Mouse (Mus musculus): ENCODE results near the gene Lmntd1. TPM values are rescaled to one million over a fixed set of nuclear protein-coding genes. Genes with fewer than 3 reads are reported as not detected.
A peak's percentile ranks its signal among the peaks of the same experiment; 100 is the strongest.

The Lmntd1 gene
- polyA plus RNA-seq, 1 experiment = not detected

GRCm38 (mm10) chr6:145508828-145509227 is 105.3 kb downstream of the Lmntd1 start:
- H3K4me1 ChIP-seq (ENCODE audit: control insufficient read depth, insufficient read depth, low read length) = peaks cover 5% of the 10 kb centered on the region
- no peak overlapping the region for H3K27ac ChIP-seq (ENCODE audit: insufficient read depth, low read depth, low read length)
- TF ChIP-seq POLR2A (IDR thresholded peaks at IDR 0.05; ENCODE audit: borderline replicate concordance, low read depth, low read length) = no peak
- peak; percentile 66 for TF ChIP-seq CTCF (IDR thresholded peaks at IDR 0.05; ENCODE audit: low read depth, low read length)
- H3K4me3 ChIP-seq (ENCODE audit: insufficient read depth, low read length) = no peak overlapping the region

- Histone ChIP-seq H3K4me3 (ENCODE audit: insufficient read depth, low read length) (no peak overlapping the region), H3K27ac (ENCODE audit: insufficient read depth, low read depth, low read length) (no peak overlapping the region), H3K4me1 (ENCODE audit: control insufficient read depth, insufficient read depth, low read length) (no peaks in the 10 kb centered on the region)
- TF ChIP-seq POLR2A (IDR thresholded peaks at IDR 0.05; ENCODE audit: borderline replicate concordance, low read depth, low read length) (no peak), CTCF (IDR thresholded peaks at IDR 0.05; ENCODE audit: low read depth, low read length) (no peak)
Observed at GRCm38 (mm10) chr6:145501751-145502150, 112.4 kb downstream of the Lmntd1 start.

GRCm38 (mm10) chr6:145499574-145500546 is 114.3 kb downstream of the Lmntd1 start:
- Histone ChIP-seq H3K27ac (ENCODE audit: insufficient read depth, low read depth, low read length) (no peak overlapping the region), H3K4me3 (ENCODE audit: insufficient read depth, low read length) (no peak overlapping the region), H3K4me1 (ENCODE audit: control insufficient read depth, insufficient read depth, low read length) (no peaks in the 10 kb centered on the region)
- TF ChIP-seq POLR2A (IDR thresholded peaks at IDR 0.05; ENCODE audit: borderline replicate concordance, low read depth, low read length) = no peak
- no peak for TF ChIP-seq CTCF (IDR thresholded peaks at IDR 0.05; ENCODE audit: low read depth, low read length)

GRCm38 (mm10) chr6:145495731-145496130 is 118.4 kb downstream of the Lmntd1 start:
- TF ChIP-seq CTCF (IDR thresholded peaks at IDR 0.05; ENCODE audit: low read depth, low read length) (no peak), POLR2A (IDR thresholded peaks at IDR 0.05; ENCODE audit: borderline replicate concordance, low read depth, low read length) (no peak)
- Histone ChIP-seq H3K4me3 (ENCODE audit: insufficient read depth, low read length) (no peak overlapping the region), H3K27ac (ENCODE audit: insufficient read depth, low read depth, low read length) (no peak overlapping the region), H3K4me1 (ENCODE audit: control insufficient read depth, insufficient read depth, low read length) (no peaks in the 10 kb centered on the region)

GRCm38 (mm10) chr6:145488251-145488650 is 125.9 kb downstream of the Lmntd1 start:
- peaks cover 13% of the 10 kb centered on the region for H3K4me1 ChIP-seq (ENCODE audit: control insufficient read depth, insufficient read depth, low read length)
- H3K27ac ChIP-seq (ENCODE audit: insufficient read depth, low read depth, low read length) = no peak overlapping the region
- no peak for TF ChIP-seq POLR2A (IDR thresholded peaks at IDR 0.05; ENCODE audit: borderline replicate concordance, low read depth, low read length)
- no peak for TF ChIP-seq CTCF (IDR thresholded peaks at IDR 0.05; ENCODE audit: low read depth, low read length)
- H3K4me3 ChIP-seq (ENCODE audit: insufficient read depth, low read length) = no peak overlapping the region

- H3K4me3 ChIP-seq (ENCODE audit: insufficient read depth, low read length) = no peak overlapping the region
- TF ChIP-seq POLR2A (IDR thresholded peaks at IDR 0.05; ENCODE audit: borderline replicate concordance, low read depth, low read length) (no peak), CTCF (IDR thresholded peaks at IDR 0.05; ENCODE audit: low read depth, low read length) (no peak)
- peaks cover 13% of the 10 kb centered on the region for H3K4me1 ChIP-seq (ENCODE audit: control insufficient read depth, insufficient read depth, low read length)
- no peak overlapping the region for H3K27ac ChIP-seq (ENCODE audit: insufficient read depth, low read depth, low read length)
Observed at GRCm38 (mm10) chr6:145485986-145486605, 128.0 kb downstream of the Lmntd1 start.

- TF ChIP-seq CTCF (IDR thresholded peaks at IDR 0.05; ENCODE audit: low read depth, low read length) = no peak
- TF ChIP-seq POLR2A (IDR thresholded peaks at IDR 0.05; ENCODE audit: borderline replicate concordance, low read depth, low read length) = no peak
- H3K27ac ChIP-seq (ENCODE audit: insufficient read depth, low read depth, low read length) = no peak overlapping the region
- H3K4me1 ChIP-seq (ENCODE audit: control insufficient read depth, insufficient read depth, low read length) = peaks cover 13% of the 10 kb centered on the region
- no peak overlapping the region for H3K4me3 ChIP-seq (ENCODE audit: insufficient read depth, low read length)
Observed at GRCm38 (mm10) chr6:145483318-145483674, 130.8 kb downstream of the Lmntd1 start.

GRCm38 (mm10) chr6:145482656-145483317 is 131.3 kb downstream of the Lmntd1 start:
- no peak overlapping the region for H3K4me3 ChIP-seq (ENCODE audit: insufficient read depth, low read length)
- no peak overlapping the region for H3K27ac ChIP-seq (ENCODE audit: insufficient read depth, low read depth, low read length)
- TF ChIP-seq CTCF (IDR thresholded peaks at IDR 0.05; ENCODE audit: low read depth, low read length) (no peak), POLR2A (IDR thresholded peaks at IDR 0.05; ENCODE audit: borderline replicate concordance, low read depth, low read length) (no peak)
- H3K4me1 ChIP-seq (ENCODE audit: control insufficient read depth, insufficient read depth, low read length) = peaks cover 13% of the 10 kb centered on the region

- H3K4me3 ChIP-seq (ENCODE audit: insufficient read depth, low read length) = no peak overlapping the region
- peaks cover 13% of the 10 kb centered on the region for H3K4me1 ChIP-seq (ENCODE audit: control insufficient read depth, insufficient read depth, low read length)
- no peak overlapping the region for H3K27ac ChIP-seq (ENCODE audit: insufficient read depth, low read depth, low read length)
- TF ChIP-seq CTCF (IDR thresholded peaks at IDR 0.05; ENCODE audit: low read depth, low read length) = no peak
- no peak for TF ChIP-seq POLR2A (IDR thresholded peaks at IDR 0.05; ENCODE audit: borderline replicate concordance, low read depth, low read length)
Observed at GRCm38 (mm10) chr6:145481938-145482337, 132.2 kb downstream of the Lmntd1 start.
